Mouse (Mus musculus): ENCODE results near the gene Gm28308. TPM values are rescaled to one million over a fixed set of nuclear protein-coding genes. Genes with fewer than 3 reads are reported as not detected.

Gm28308 gene
- polyA plus RNA-seq, 2 experiments: 1.1 to 3.2 TPM

GRCm38 (mm10) chr6:52225612-52226568 lies 12.8 kb upstream of the Gm28308 start:
- Histone ChIP-seq H3K36me3 (ENCODE audit: control insufficient read depth, insufficient read depth, low read length) (peaks cover 51% of the 10 kb centered on the region), H3K9ac (ENCODE audit: low read depth, low read length, severe bottlenecking) (peak overlapping the region; percentile 100), H3K27ac (replicated peaks; ENCODE audit: low read depth, low read length) (peak overlapping the region; percentile 95), H3K4me2 (replicated peaks; ENCODE audit: low read depth, low read length, severe bottlenecking) (peak overlapping the region; percentile 96), H3K27me3 (ENCODE audit: control insufficient read depth, insufficient read depth, low read length) (no peaks in the 10 kb centered on the region), H3K9me3 (ENCODE audit: control insufficient read depth, low read length) (no peaks in the 10 kb centered on the region), H3K4me3 (replicated peaks; ENCODE audit: low read length) (peak overlapping the region; percentile 90), H3K4me1 (ENCODE audit: control insufficient read depth, insufficient read depth, low read length) (peaks cover 24% of the 10 kb centered on the region)
- WGBS: under 1% methylated on average over 65 of the region's 69 CpGs
- peak; percentile 43; the same call in 1 of the 2 replicates for TF ChIP-seq POLR2A (IDR thresholded peaks at IDR 0.05; ENCODE audit: borderline replicate concordance, extremely low read depth, insufficient read depth, insufficient read length)
- DNase-seq (ENCODE audit: low spot score): peak; percentile 98
- ATAC-seq (ENCODE audit: low FRiP score, low read depth): peak; percentile 71

DNA sequence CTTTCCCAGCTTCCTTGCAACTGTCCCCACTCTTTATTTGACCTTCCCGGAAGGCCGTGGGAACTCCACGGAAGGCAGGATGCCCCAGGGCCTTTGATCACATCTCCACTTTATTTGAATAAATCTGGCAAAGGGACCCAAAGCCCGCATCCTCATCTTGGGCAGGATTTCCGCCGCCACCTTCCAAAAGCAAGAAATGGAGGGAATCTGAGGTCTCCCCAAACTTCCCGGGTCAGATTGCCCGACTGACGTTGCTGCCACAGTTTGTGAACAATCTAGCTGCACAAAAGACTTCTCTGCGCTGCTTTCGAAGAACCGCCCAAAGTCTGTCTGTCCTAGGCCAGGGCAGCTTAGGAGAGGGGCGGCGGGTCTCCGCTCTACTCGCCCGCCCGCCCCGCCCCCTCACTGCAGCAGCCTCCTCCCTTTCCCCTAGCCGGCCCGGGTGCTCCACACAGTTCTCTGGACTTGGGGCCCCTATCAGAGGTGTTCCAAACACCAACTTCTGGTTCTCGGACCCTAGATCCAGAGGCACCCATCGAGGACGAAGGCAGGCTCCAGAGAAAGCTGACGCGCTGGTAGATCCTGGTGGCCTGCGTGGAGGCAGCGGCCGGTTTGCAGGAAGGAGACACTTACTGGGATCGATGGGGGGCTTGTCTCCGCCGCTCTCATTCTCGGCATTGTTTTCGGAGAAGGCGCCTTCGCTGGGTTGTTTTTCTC lies 11.9 kb upstream of the Gm28308 start:
- peak overlapping the region; percentile 100 for H3K9ac ChIP-seq (ENCODE audit: low read depth, low read length, severe bottlenecking)
- TF ChIP-seq POLR2A (IDR thresholded peaks at IDR 0.05; ENCODE audit: borderline replicate concordance, extremely low read depth, insufficient read depth, insufficient read length): no peak
- peaks cover 27% of the 10 kb centered on the region for H3K4me1 ChIP-seq (ENCODE audit: control insufficient read depth, insufficient read depth, low read length)
- under 1% methylated on average over 36 of the region's 36 CpGs for WGBS
- DNase-seq (ENCODE audit: low spot score): peak; percentile 26
- peak overlapping the region; percentile 90 for H3K4me3 ChIP-seq (replicated peaks; ENCODE audit: low read length)
- peaks cover 3% of the 10 kb centered on the region; the same call in 1 of the 2 replicates for H3K27me3 ChIP-seq (ENCODE audit: control insufficient read depth, insufficient read depth, low read length)
- peaks cover 43% of the 10 kb centered on the region for H3K36me3 ChIP-seq (ENCODE audit: control insufficient read depth, insufficient read depth, low read length)
- peak overlapping the region; percentile 95 for H3K27ac ChIP-seq (replicated peaks; ENCODE audit: low read depth, low read length)
- ATAC-seq (ENCODE audit: low FRiP score, low read depth): no peak
- peak overlapping the region; percentile 96 for H3K4me2 ChIP-seq (replicated peaks; ENCODE audit: low read depth, low read length, severe bottlenecking)
- no peaks in the 10 kb centered on the region for H3K9me3 ChIP-seq (ENCODE audit: control insufficient read depth, low read length)

DNA sequence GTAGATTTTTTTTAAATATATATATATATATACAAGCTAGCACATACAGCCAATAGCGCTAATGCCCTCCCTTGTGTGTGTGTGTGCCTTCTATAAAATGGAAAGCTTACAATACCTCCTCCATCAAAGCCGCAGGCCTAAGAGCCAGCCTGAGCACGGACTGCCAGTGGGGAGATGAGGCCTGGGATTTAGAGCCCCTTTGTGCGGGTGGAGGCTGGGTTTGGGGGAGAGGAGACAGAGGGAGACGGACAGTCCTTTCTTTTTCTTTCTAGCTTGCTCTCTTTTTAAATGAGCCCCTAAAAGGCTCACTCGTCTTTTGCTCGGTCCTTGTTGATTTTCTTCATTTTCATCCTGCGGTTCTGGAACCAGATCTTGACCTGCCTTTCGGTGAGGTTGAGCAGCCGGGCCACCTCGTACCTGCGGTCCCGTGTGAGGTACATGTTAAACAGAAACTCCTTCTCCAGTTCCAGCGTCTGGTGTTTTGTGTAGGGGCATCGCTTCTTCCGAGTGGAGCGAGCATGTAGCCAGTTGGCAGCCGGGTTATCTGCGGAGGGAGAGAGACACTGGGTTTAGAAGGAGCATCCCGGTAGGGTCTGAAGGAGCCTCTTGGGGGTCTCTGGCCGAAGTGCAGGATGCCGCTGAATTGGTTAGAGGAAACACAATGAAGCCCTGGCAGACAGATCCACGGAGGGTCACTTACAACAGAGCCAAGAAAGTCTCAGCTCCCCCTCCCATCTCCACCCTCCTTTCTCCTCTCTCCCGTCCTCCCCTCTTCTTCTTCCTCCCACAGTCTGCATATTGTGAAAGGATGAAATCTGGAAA lies 11.0 kb upstream of the Gm28308 start:
- H3K9me3 ChIP-seq (ENCODE audit: control insufficient read depth, low read length): no peaks in the 10 kb centered on the region
- peaks cover 34% of the 10 kb centered on the region for H3K36me3 ChIP-seq (ENCODE audit: control insufficient read depth, insufficient read depth, low read length)
- TF ChIP-seq POLR2A (IDR thresholded peaks at IDR 0.05; ENCODE audit: borderline replicate concordance, extremely low read depth, insufficient read depth, insufficient read length): no peak
- peak overlapping the region; percentile 96 for H3K4me2 ChIP-seq (replicated peaks; ENCODE audit: low read depth, low read length, severe bottlenecking)
- ATAC-seq (ENCODE audit: low FRiP score, low read depth): no peak
- H3K27ac ChIP-seq (replicated peaks; ENCODE audit: low read depth, low read length): peak overlapping the region; percentile 95
- peak overlapping the region; percentile 100 for H3K9ac ChIP-seq (ENCODE audit: low read depth, low read length, severe bottlenecking)
- peaks cover 30% of the 10 kb centered on the region for H3K4me1 ChIP-seq (ENCODE audit: control insufficient read depth, insufficient read depth, low read length)
- peak; percentile 44 for DNase-seq (ENCODE audit: low spot score)
- peak overlapping the region; percentile 90 for H3K4me3 ChIP-seq (replicated peaks; ENCODE audit: low read length)
- under 1% methylated on average over 24 of the region's 24 CpGs for WGBS
- H3K27me3 ChIP-seq (ENCODE audit: control insufficient read depth, insufficient read depth, low read length): peaks cover 5% of the 10 kb centered on the region; the same call in 1 of the 2 replicates

GRCm38 (mm10) chr6:52222729-52223128 lies 9.6 kb upstream of the Gm28308 start:
- Histone ChIP-seq H3K36me3 (ENCODE audit: control insufficient read depth, insufficient read depth, low read length) (peaks cover 26% of the 10 kb centered on the region), H3K4me3 (replicated peaks; ENCODE audit: low read length) (peak overlapping the region; percentile 90), H3K27me3 (ENCODE audit: control insufficient read depth, insufficient read depth, low read length) (peaks cover 5% of the 10 kb centered on the region; the same call in 1 of the 2 replicates), H3K9me3 (ENCODE audit: control insufficient read depth, low read length) (no peaks in the 10 kb centered on the region), H3K4me2 (replicated peaks; ENCODE audit: low read depth, low read length, severe bottlenecking) (peak overlapping the region; percentile 96), H3K4me1 (ENCODE audit: control insufficient read depth, insufficient read depth, low read length) (peaks cover 36% of the 10 kb centered on the region), H3K27ac (replicated peaks; ENCODE audit: low read depth, low read length) (peak overlapping the region; percentile 95), H3K9ac (ENCODE audit: low read depth, low read length, severe bottlenecking) (peak overlapping the region; percentile 100)
- TF ChIP-seq POLR2A (IDR thresholded peaks at IDR 0.05; ENCODE audit: borderline replicate concordance, extremely low read depth, insufficient read depth, insufficient read length): no peak
- DNase-seq (ENCODE audit: low spot score) (peak; percentile 28), ATAC-seq (ENCODE audit: low FRiP score, low read depth) (no peak)
- WGBS: 5% methylated on average over 13 of the region's 13 CpGs
